Mouse (Mus musculus) bone marrow, adult 2 months (tissue): ENCODE data around the gene Minar1.

Source experiments
- CTCF ChIP-seq: fragments of 200-500 bp; IDR thresholded peaks from 2 replicates; pipeline ENCODE4 v1.5.1; 2011; ENCODE audit warnings: low read length, control low read depth; ENCODE audit not compliant: control insufficient read depth, insufficient read depth
- POLR2A ChIP-seq: fragments of 200-500 bp; IDR thresholded peaks from 2 replicates; pipeline ENCODE4 v1.6.1; 2011; ENCODE audit warnings: low read depth, mild to moderate bottlenecking, control low read depth, low read length, borderline replicate concordance; ENCODE audit not compliant: control insufficient read depth

DNA sequence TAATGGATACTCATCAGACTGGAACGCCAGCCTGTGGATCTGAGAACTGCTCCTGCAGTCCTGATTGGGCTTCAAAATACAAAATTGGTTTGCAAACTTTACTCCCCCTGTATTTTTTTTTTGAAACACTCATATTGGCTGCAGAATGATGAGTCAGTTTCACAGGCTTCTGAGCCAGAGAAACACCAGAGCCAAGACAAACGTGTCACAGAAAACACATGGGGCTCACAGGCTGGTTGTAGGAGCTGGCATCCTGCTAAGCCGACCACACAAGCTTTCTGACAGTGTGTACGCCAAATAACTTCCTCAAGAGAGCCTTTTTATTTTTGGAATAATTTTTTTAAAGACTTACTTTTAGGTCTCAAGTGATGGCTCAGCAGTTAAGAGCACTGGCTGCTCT is 47.0 kb upstream of the Minar1 start:
- TF ChIP-seq CTCF (no peak), POLR2A (no peak)
